Mouse (Mus musculus): ENCODE measurements around the gene Kazald1. TPM values are rescaled to one million over a fixed set of nuclear protein-coding genes. Genes with fewer than 3 reads are reported as not detected.

Kazald1 gene
- total RNA-seq, 2 experiments from 2014 or later, result 1.6 to 2.0 TPM

GRCm38 (mm10) chr19:45046523-45047321, 28.3 kb upstream of the Kazald1 start:
- DNase-seq (ENCODE audit: extremely low spot score in 1 of 2, low spot score in 2 of 2), result peak; percentile 77 to 90
- intact Hi-C loops (cut with DNase I), result no loop called here

GRCm38 (mm10) chr19:45047417-45047934, 27.6 kb upstream of the Kazald1 start, which contains the start of gene Sfxn3:
Sfxn3 (plus strand) TSS chr19:45047503.
- intact Hi-C loops (cut with DNase I), result no loop called here
- DNase-seq (ENCODE audit: extremely low spot score in 1 of 2, low spot score in 2 of 2), result peak; percentile 94 to 98

- intact Hi-C loops (cut with DNase I), result no loop called here
- DNase-seq (ENCODE audit: extremely low spot score in 1 of 2, low spot score in 2 of 2), result peak; percentile 69 to 70
These were observed 27.0 kb upstream of the Kazald1 start for GRCm38 (mm10) chr19:45047935-45048643.

- peak in 1 of 2 experiments; percentile 44 for DNase-seq (ENCODE audit: extremely low spot score in 1 of 2, low spot score in 2 of 2)
- intact Hi-C loops (cut with DNase I), result no loop called here
These were observed 26.2 kb upstream of the Kazald1 start for GRCm38 (mm10) chr19:45048644-45049365.

GRCm38 (mm10) chr19:45049523-45049922, 25.5 kb upstream of the Kazald1 start:
- intact Hi-C loops (cut with DNase I), result no loop called here
- DNase-seq (ENCODE audit: extremely low spot score in 1 of 2, low spot score in 2 of 2), result peak in 1 of 2 experiments; percentile 31

GRCm38 (mm10) chr19:45053451-45053850, 21.6 kb upstream of the Kazald1 start:
- intact Hi-C loops (cut with DNase I), result no loop called here
- DNase-seq (ENCODE audit: extremely low spot score in 1 of 2, low spot score in 2 of 2), result peak in 1 of 2 experiments; percentile 24

GRCm38 (mm10) chr19:45054892-45055690, 19.9 kb upstream of the Kazald1 start:
- intact Hi-C loops (cut with DNase I), result no loop called here
- no peak for DNase-seq (ENCODE audit: extremely low spot score in 1 of 2, low spot score in 2 of 2)

GRCm38 (mm10) chr19:45056364-45056763, 18.7 kb upstream of the Kazald1 start:
- intact Hi-C loops (cut with DNase I), result no loop called here
- peak in 1 of 2 experiments; percentile 31 for DNase-seq (ENCODE audit: extremely low spot score in 1 of 2, low spot score in 2 of 2)

- intact Hi-C loops (cut with DNase I), result no loop called here
- DNase-seq (ENCODE audit: extremely low spot score in 1 of 2, low spot score in 2 of 2), result no peak
These were observed 17.9 kb upstream of the Kazald1 start for GRCm38 (mm10) chr19:45056908-45057698.

- no peak for DNase-seq (ENCODE audit: extremely low spot score in 1 of 2, low spot score in 2 of 2)
- intact Hi-C loops (cut with DNase I), result no loop called here
These were observed 17.3 kb upstream of the Kazald1 start for GRCm38 (mm10) chr19:45057724-45058112.

GRCm38 (mm10) chr19:45058113-45058839, 16.8 kb upstream of the Kazald1 start:
- intact Hi-C loops (cut with DNase I), result no loop called here
- peak; percentile 92 to 95 for DNase-seq (ENCODE audit: extremely low spot score in 1 of 2, low spot score in 2 of 2)

GRCm38 (mm10) chr19:45058841-45059240, 16.2 kb upstream of the Kazald1 start:
- intact Hi-C loops (cut with DNase I), result no loop called here
- DNase-seq (ENCODE audit: extremely low spot score in 1 of 2, low spot score in 2 of 2), result no peak

GRCm38 (mm10) chr19:45063565-45064292, 11.3 kb upstream of the Kazald1 start:
- no peak for DNase-seq (ENCODE audit: extremely low spot score in 1 of 2, low spot score in 2 of 2)
- intact Hi-C loops (cut with DNase I), result no loop called here

GRCm38 (mm10) chr19:45065226-45065625, 9.8 kb upstream of the Kazald1 start:
- no peak for DNase-seq (ENCODE audit: extremely low spot score in 1 of 2, low spot score in 2 of 2)
- intact Hi-C loops (cut with DNase I), result no loop called here

GRCm38 (mm10) chr19:45067170-45067569, 7.9 kb upstream of the Kazald1 start:
- intact Hi-C loops (cut with DNase I), result no loop called here
- DNase-seq (ENCODE audit: extremely low spot score in 1 of 2, low spot score in 2 of 2), result no peak

- no peak for DNase-seq (ENCODE audit: extremely low spot score in 1 of 2, low spot score in 2 of 2)
- intact Hi-C loops (cut with DNase I), result no loop called here
These were observed 7.1 kb upstream of the Kazald1 start for GRCm38 (mm10) chr19:45067758-45068510.

Measured in left cerebral cortex, postnatal 10 days (tissue).